Mouse (Mus musculus) forebrain, postnatal 0 days (tissue): ENCODE results near the gene Pde2a. TPM values are rescaled to one million over a fixed set of nuclear protein-coding genes. Genes with fewer than 3 reads are reported as not detected.

Experiments used
- ATAC-seq: fragments of 200-750 bp; cut with Nextera tagmentation; 2 replicates; pipeline ENCODE4 v1.8.0; 2017; ENCODE audit warnings: mild to moderate bottlenecking, moderate library complexity
- DNase-seq: peaks from one replicate; pipeline ENCODE4 v3.0.0-alpha.2; 2015
- H3K27ac ChIP-seq: fragments of 300-500 bp; sonication (generic); 2 replicates; pipeline ENCODE4 v1.5.1; 2014; ENCODE audit warnings: low read depth, mild to moderate bottlenecking, antibody characterized with exemption, low read length, moderate library complexity, mixed read lengths
- H3K27me3 ChIP-seq: fragments of 300-500 bp; sonication (generic); 2 replicates; pipeline ENCODE4 v1.6.1; 2014; ENCODE audit warnings: mild to moderate bottlenecking, low read length, mixed read lengths; ENCODE audit not compliant: insufficient read depth
- H3K36me3 ChIP-seq: fragments of 300-500 bp; sonication (generic); 2 replicates; pipeline ENCODE4 v1.6.1; 2014; ENCODE audit warnings: mild to moderate bottlenecking, moderate library complexity; ENCODE audit not compliant: insufficient read depth
- H3K4me1 ChIP-seq: fragments of 300-500 bp; sonication (generic); 2 replicates; pipeline ENCODE4 v1.6.1; 2014; ENCODE audit warnings: antibody characterized with exemption; ENCODE audit not compliant: insufficient read depth
- H3K4me2 ChIP-seq: fragments of 300-500 bp; sonication (generic); 2 replicates; pipeline ENCODE4 v1.6.1; 2014; ENCODE audit warnings: low read depth, mild to moderate bottlenecking, moderate library complexity
- H3K4me3 ChIP-seq: fragments of 300-500 bp; sonication (generic); 2 replicates; pipeline ENCODE4 v1.5.1; 2014; ENCODE audit warnings: low read depth, low read length, mixed read lengths
- H3K9ac ChIP-seq: fragments of 300-500 bp; sonication (generic); 2 replicates; pipeline ENCODE4 v1.6.1; 2014; ENCODE audit warnings: mild to moderate bottlenecking
- H3K9me3 ChIP-seq: fragments of 300-500 bp; sonication (generic); 2 replicates; pipeline ENCODE4 v1.6.1; 2016; ENCODE audit warnings: low read length
- CTCF ChIP-seq: sonication (generic); IDR thresholded peaks from 2 replicates; pipeline ENCODE4 v1.5.1; 2016; ENCODE audit warnings: antibody characterized with exemption, control low read depth, low read depth
- WGBS: fragments of 180-500 bp; shearing (Covaris S2); extraction: QIAGEN DNeasy Blood & Tissue Kit; methylation state at CpG from one replicate; pipeline ENCODE4 v1.1.7; 2014; 5-methylcytosine and 5-hydroxymethylcytosine counted together
- polyA plus RNA-seq: library from polyadenylated mRNA; unstranded; fragments of >200 nt; fragmentation: Nextera tagmentation; extraction: Ambion mirVana; gene quantifications from 2 replicates; pipeline ENCODE4 v1.2.1, GENCODE M21; 2015
- total RNA-seq: library from RNA; depleted of rRNA; stranded (reverse); fragments of >200 nt; gene quantifications from 2 replicates; pipeline ENCODE4 v1.2.3, GENCODE M21; 2014

Gene Pde2a
- total and polyA plus RNA-seq, 2 experiments from 2014 or later = 72.4 to 94.2 TPM

GRCm38 (mm10) chr7:101401510-101401909 is 20.0 kb upstream of the Pde2a start:
- no peak for DNase-seq

DNA sequence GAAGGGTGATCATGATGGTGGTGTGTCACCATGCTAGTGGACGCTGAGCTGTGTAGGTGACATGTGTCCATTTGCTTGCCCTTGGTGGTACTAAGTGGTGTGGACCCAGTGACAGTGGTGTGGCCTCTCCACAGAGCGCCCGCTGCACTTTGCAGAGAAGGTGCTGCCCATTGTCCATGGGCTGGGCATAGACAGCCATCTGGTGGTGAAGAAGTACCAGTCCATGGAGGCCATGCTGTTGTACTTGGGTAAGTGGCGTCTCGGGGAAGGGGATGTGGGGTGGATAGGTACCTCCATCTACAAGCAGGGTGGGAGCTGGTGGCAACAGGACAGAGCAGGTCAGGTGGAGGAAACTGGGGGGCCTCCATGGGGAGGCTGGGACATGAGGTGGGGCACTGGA is 17.7 kb upstream of the Pde2a start:
- H3K27ac ChIP-seq = no peak overlapping the region
- TF ChIP-seq CTCF = 0 out of 2 replicates have a peak, but pooled peaks have one; percentile 9
- H3K4me3 ChIP-seq = no peak overlapping the region
- DNase-seq = no peak
- ATAC-seq = no peak
- H3K36me3 ChIP-seq = no peaks in the 10 kb centered on the region
- no peaks in the 10 kb centered on the region for H3K9me3 ChIP-seq
- H3K4me2 ChIP-seq = no peak overlapping the region
- no peak overlapping the region for H3K9ac ChIP-seq
- no peaks in the 10 kb centered on the region for H3K27me3 ChIP-seq
- H3K4me1 ChIP-seq = no peaks in the 10 kb centered on the region
- 97% methylated on average over 5 of the region's 5 CpGs for WGBS

More at GRCm38 (mm10) chr7:101401510-101401909, 20.0 kb upstream of the Pde2a start:
- no peak overlapping the region for H3K27ac ChIP-seq
- H3K9ac ChIP-seq = no peak overlapping the region
- no peak for ATAC-seq
- H3K9me3 ChIP-seq = no peaks in the 10 kb centered on the region
- no peaks in the 10 kb centered on the region for H3K27me3 ChIP-seq
- no peak overlapping the region for H3K4me2 ChIP-seq
- H3K4me1 ChIP-seq = no peaks in the 10 kb centered on the region
- WGBS = 79% methylated on average over 7 of the region's 7 CpGs
- H3K4me3 ChIP-seq = no peak overlapping the region
- H3K36me3 ChIP-seq = no peaks in the 10 kb centered on the region
- TF ChIP-seq CTCF = no peak

DNA sequence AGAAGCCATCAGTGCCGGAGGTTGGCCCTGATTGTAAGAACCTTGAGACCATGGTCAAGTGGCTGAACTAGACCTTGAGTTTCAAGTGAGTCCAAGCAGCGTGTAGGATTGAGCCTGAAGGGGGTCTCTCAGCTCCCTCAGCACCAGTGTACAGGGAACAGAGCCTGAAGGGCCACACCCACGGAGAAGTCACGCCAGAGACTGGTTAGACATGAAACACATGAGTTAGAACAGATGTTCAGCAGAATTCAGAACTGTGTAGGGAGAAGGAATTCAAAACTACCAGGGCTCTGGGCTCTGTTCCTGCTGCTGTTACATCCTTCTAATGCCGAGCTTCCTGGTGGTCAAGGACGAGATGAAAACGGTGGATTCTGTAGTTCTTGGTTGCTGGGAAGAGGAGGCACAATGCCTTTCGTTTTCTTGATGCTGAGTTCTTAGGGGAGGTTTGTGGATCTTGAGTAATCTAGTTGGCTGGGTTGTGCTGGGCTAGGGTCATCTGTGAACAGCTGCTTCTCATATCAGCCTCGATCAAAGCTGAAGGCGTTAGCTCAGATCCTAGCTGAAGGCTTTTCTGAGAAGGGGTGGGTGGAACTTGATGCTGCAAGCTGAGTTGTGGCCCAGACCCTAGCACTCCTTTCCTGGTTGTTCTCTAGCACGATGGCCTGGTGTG is 11.1 kb upstream of the Pde2a start, which contains the start of gene Gm45837:
Gene Gm45837 (plus strand): TSS at position 620 of the 670 bp plus-strand sequence.
- peaks cover 9% of the 10 kb centered on the region for H3K4me1 ChIP-seq
- H3K27me3 ChIP-seq = no peaks in the 10 kb centered on the region
- TF ChIP-seq CTCF = no peak
- H3K9ac ChIP-seq = no peak within 1 kb of the TSS
- no peak within 1 kb of the TSS for H3K4me2 ChIP-seq
- DNase-seq (no peak), ATAC-seq (no peak)
- no peak within 1 kb of the TSS for H3K27ac ChIP-seq
- no peaks in the 10 kb centered on the region for H3K9me3 ChIP-seq
- H3K36me3 ChIP-seq = no peaks in the 10 kb centered on the region
- no peak within 1 kb of the TSS for H3K4me3 ChIP-seq
- WGBS = 86% methylated on average over 11 of the region's 11 CpGs

GRCm38 (mm10) chr7:101412796-101413195 is 8.7 kb upstream of the Pde2a start:
- no peak overlapping the region for H3K27ac ChIP-seq

DNA sequence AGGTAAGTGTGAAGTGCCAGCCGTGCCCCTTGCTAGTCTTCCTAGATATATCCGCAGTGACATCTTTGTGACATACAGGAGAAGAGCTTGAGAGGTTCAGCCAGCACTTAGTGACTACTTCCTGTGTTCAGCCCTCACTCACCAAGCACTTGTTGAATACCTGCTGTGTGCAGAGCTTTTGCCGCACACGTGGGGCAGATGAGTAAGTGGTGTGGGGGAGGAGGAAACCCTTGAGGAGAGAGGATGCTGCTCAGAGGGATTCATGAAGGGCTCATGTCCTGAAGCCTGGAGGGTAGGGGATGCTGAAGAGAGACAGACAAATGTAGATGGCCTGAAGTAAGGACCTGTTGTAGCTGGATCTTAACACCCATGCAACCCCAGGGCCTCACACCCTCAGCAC is 7.3 kb upstream of the Pde2a start:
- 44% methylated on average over 4 of the region's 4 CpGs for WGBS
- H3K27me3 ChIP-seq = no peaks in the 10 kb centered on the region

More at GRCm38 (mm10) chr7:101412796-101413195, 8.7 kb upstream of the Pde2a start:
- no peak overlapping the region for H3K4me3 ChIP-seq
- no peaks in the 10 kb centered on the region for H3K36me3 ChIP-seq
- ATAC-seq (peak; percentile 73), DNase-seq (peak; percentile 93)
- H3K27me3 ChIP-seq = no peaks in the 10 kb centered on the region
- no peak overlapping the region for H3K9ac ChIP-seq
- TF ChIP-seq CTCF = peak; percentile 100
- no peak overlapping the region for H3K4me2 ChIP-seq
- H3K4me1 ChIP-seq = peaks cover 18% of the 10 kb centered on the region
- no peaks in the 10 kb centered on the region for H3K9me3 ChIP-seq

DNA sequence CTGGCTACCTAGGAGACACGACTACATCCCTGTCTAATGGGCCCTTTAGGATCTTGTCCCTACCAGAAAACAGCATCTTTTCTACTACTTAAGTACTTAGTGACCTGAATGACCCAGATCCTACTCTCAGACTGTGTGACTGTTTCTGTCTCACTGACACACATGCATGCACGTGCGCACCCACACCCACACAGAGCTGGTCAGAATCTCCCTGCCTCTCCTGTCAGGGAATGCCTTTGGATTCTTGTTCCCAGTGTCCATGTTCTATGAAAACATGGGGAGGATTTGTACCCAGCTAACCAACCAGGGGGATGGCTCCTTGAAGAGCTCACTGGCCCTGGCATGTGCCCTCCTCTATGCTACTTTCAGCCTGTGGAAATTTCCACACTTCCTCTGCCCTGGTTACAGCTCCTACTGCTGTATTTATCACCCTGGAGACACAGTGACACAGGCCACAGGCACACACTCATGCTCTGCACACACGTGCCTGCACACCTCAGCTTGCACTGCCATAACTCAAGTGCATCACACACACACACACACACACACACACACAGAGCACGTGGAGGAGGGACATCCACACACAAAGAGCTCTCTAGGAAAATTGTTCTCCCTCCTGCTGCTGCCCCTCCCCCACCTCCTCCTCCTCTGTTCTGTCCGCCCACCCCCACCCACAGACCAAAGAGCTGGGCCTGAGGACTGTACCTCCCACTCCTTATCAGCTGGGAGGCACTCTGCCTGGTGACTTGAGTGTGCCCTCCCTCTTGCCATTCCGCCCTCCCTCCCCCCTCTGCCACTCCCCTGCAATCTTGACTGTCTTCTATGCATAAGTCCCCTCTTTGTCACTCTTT is 6.6 kb upstream of the Pde2a start:
- DNase-seq (peak; percentile 67), ATAC-seq (peak; percentile 66)
- Histone ChIP-seq H3K27ac (peak overlapping the region; percentile 73), H3K36me3 (no peaks in the 10 kb centered on the region), H3K4me2 (0 out of 2 replicates have a peak overlapping the region, but pooled peaks have one; percentile 5), H3K4me1 (peaks cover 18% of the 10 kb centered on the region), H3K27me3 (no peaks in the 10 kb centered on the region), H3K4me3 (no peak overlapping the region), H3K9ac (0 out of 2 replicates have a peak overlapping the region, but pooled peaks have one; percentile 10), H3K9me3 (no peaks in the 10 kb centered on the region)
- 24% methylated on average over 6 of the region's 7 CpGs for WGBS
- no peak for TF ChIP-seq CTCF

More for the DNA sequence above, 7.3 kb upstream of the Pde2a start:
- Histone ChIP-seq H3K27ac (peak overlapping the region; percentile 73), H3K4me3 (no peak overlapping the region), H3K4me2 (no peak overlapping the region), H3K9me3 (no peaks in the 10 kb centered on the region), H3K9ac (no peak overlapping the region), H3K36me3 (no peaks in the 10 kb centered on the region), H3K4me1 (peaks cover 18% of the 10 kb centered on the region)
- ATAC-seq = no peak
- no peak for TF ChIP-seq CTCF
- DNase-seq = no peak
